Mouse (Mus musculus) ES-Bruce4 (cell line): ENCODE data around the gene Ermp1. TPM values are rescaled to one million over a fixed set of nuclear protein-coding genes. Genes with fewer than 3 reads are reported as not detected.

Experiments
- H3K27ac ChIP-seq: 2 replicates; pipeline ENCODE4 v1.5.1; 2012; ENCODE audit warnings: low read length, inconsistent platforms; ENCODE audit not compliant: insufficient read depth
- H3K27me3 ChIP-seq: 2 replicates; pipeline ENCODE4 v1.6.1; 2012; ENCODE audit warnings: mild to moderate bottlenecking, low read length, inconsistent platforms; ENCODE audit not compliant: control insufficient read depth, poor library complexity, insufficient read depth, severe bottlenecking
- H3K36me3 ChIP-seq: 2 replicates; pipeline ENCODE4 v1.6.1; 2012; ENCODE audit warnings: inconsistent platforms, mild to moderate bottlenecking, low read length, moderate library complexity; ENCODE audit not compliant: control insufficient read depth, poor library complexity, insufficient read depth, severe bottlenecking
- H3K4me1 ChIP-seq: one replicate; pipeline ENCODE4 v1.8.1; 2011; ENCODE audit warnings: low read length; ENCODE audit not compliant: control insufficient read depth, insufficient read depth
- H3K4me3 ChIP-seq: 2 replicates; pipeline ENCODE4 v1.5.1; 2011; ENCODE audit warnings: low read depth, mild to moderate bottlenecking, low read length
- H3K9ac ChIP-seq: 2 replicates; pipeline ENCODE4 v1.6.1; 2012; ENCODE audit warnings: low read depth, mild to moderate bottlenecking, inconsistent platforms; ENCODE audit not compliant: poor library complexity, severe bottlenecking
- H3K9me3 ChIP-seq: replicated peaks from 2 replicates; pipeline ENCODE4 v1.6.1; 2012; ENCODE audit warnings: mild to moderate bottlenecking, low read length, inconsistent platforms; ENCODE audit not compliant: control insufficient read depth, poor library complexity, insufficient read depth, severe bottlenecking
- CTCF ChIP-seq: IDR thresholded peaks from one replicate; pipeline ENCODE4 v1.8.1; 2011; ENCODE audit warnings: low read depth, low read length
- EP300 ChIP-seq: IDR thresholded peaks from 2 replicates; pipeline ENCODE4 v1.6.1; 2011; ENCODE audit warnings: low read depth, low read length; ENCODE audit not compliant: insufficient read depth
- POLR2A ChIP-seq: IDR thresholded peaks from one replicate; pipeline ENCODE4 v1.8.1; 2011; ENCODE audit warnings: low read length; ENCODE audit not compliant: insufficient read depth
- polyA plus RNA-seq: library from polyadenylated mRNA; stranded (reverse); fragments of >200 nt; gene quantifications from 2 replicates; pipeline ENCODE4 v1.2.4, GENCODE M21; 2011; ENCODE audit warnings: low read depth; ENCODE audit not compliant: missing spikeins, insufficient read depth, insufficient read length

Gene Ermp1
- polyA plus RNA-seq, 1 experiment: 67.9 TPM

DNA sequence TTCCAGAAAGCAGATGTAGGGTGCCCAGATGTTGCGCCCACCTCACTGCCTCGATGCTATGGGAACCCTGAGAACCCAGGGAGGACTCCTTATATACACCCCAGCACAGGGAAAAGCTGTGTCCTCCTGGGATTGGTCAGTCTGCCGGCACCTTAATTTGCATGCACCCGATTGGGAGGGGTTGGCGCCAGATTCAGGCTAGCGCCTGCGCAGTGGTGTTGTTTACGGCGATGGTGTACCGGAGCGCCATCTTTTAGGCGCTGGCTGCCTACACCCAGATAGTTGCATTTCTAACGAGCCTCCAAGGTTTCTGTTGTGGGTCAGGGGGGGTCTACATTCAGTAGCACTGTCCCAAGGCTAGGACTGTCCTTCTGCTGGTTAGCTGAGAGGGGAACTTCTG, 24.4 kb upstream of the Ermp1 start:
- H3K27me3 ChIP-seq: no peaks in the 10 kb centered on the region
- TF ChIP-seq EP300: no peak
- TF ChIP-seq POLR2A: no peak
- no peak for TF ChIP-seq CTCF
- H3K27ac ChIP-seq: no peak overlapping the region
- H3K9me3 ChIP-seq: no peaks in the 10 kb centered on the region
- H3K4me1 ChIP-seq: no peaks in the 10 kb centered on the region
- peak overlapping the region; percentile 63 for H3K4me3 ChIP-seq
- 0 out of 2 replicates have a peak overlapping the region, but pooled peaks have one; percentile 4 for H3K9ac ChIP-seq
- H3K36me3 ChIP-seq: no peaks in the 10 kb centered on the region

DNA sequence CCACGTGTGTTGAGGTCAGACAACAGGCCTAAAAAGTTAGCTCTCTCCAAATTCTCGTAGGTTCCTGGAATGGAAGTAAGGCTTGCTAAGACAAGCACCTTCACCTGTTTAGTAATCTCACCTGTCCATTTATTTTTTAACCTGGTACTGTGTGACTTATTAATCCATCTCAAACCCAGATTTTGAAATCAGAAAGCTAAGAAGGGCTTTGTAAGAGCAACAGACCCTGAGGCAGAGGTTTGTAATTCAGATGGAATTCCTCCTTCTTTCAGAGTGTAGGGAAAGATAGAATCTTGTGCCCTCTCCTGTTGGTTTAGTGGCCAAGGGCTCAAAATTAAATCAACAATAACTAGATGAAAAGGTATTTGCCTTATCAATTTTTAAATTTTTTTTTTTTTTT, 22.9 kb upstream of the Ermp1 start:
- Histone ChIP-seq H3K9ac (no peak overlapping the region), H3K27me3 (no peaks in the 10 kb centered on the region), H3K4me3 (no peak overlapping the region), H3K4me1 (no peaks in the 10 kb centered on the region), H3K27ac (no peak overlapping the region), H3K36me3 (no peaks in the 10 kb centered on the region), H3K9me3 (no peaks in the 10 kb centered on the region)
- TF ChIP-seq EP300 (no peak), CTCF (no peak), POLR2A (no peak)

DNA sequence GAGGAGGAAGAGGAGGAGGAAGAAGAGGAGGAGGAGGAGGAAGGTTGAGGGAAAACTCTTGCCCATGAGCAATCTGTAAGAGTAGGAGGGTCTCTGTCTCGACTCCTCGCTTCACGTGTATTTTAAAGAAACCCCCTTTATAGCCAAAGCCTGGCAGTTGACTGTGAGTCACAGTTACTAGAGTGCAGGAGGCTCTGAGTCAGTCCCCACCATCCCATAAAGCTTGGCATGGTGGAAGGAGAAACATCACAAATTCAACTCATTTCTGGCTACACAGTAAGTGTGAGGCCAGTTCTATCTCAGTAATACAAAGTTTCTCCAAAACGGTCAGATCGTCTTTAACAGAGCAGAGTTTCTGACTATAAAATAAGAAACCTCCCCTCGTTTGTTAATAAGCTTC, 22.0 kb upstream of the Ermp1 start:
- TF ChIP-seq CTCF: no peak
- TF ChIP-seq POLR2A: no peak
- TF ChIP-seq EP300: no peak
- no peaks in the 10 kb centered on the region for H3K36me3 ChIP-seq
- H3K9me3 ChIP-seq: no peaks in the 10 kb centered on the region
- no peak overlapping the region for H3K4me3 ChIP-seq
- no peak overlapping the region for H3K27ac ChIP-seq
- no peak overlapping the region for H3K9ac ChIP-seq
- H3K4me1 ChIP-seq: no peaks in the 10 kb centered on the region
- no peaks in the 10 kb centered on the region for H3K27me3 ChIP-seq

DNA sequence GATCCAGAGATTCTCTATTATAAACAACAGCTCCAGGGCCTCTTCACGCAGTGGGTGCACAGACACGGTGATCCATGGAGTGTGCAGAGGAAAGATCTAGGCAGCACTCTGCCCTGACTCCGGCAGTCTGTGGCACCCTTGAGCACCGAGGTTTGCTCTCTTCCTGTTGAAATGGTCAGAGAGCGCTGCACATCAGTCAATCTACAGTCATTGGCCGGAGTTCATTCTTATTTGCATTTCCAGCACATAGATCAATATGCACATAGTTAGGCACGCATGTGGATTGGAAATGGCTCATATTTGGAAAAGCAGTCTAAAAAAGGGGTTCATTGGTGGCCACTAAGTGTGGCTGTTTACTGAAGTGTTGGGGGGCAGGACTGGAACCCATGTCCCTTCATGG, 19.9 kb upstream of the Ermp1 start:
- TF ChIP-seq EP300 (no peak), POLR2A (no peak)
- Histone ChIP-seq H3K9ac (no peak overlapping the region), H3K4me1 (no peaks in the 10 kb centered on the region), H3K9me3 (no peaks in the 10 kb centered on the region), H3K4me3 (no peak overlapping the region), H3K27ac (no peak overlapping the region), H3K36me3 (no peaks in the 10 kb centered on the region), H3K27me3 (no peaks in the 10 kb centered on the region)

DNA sequence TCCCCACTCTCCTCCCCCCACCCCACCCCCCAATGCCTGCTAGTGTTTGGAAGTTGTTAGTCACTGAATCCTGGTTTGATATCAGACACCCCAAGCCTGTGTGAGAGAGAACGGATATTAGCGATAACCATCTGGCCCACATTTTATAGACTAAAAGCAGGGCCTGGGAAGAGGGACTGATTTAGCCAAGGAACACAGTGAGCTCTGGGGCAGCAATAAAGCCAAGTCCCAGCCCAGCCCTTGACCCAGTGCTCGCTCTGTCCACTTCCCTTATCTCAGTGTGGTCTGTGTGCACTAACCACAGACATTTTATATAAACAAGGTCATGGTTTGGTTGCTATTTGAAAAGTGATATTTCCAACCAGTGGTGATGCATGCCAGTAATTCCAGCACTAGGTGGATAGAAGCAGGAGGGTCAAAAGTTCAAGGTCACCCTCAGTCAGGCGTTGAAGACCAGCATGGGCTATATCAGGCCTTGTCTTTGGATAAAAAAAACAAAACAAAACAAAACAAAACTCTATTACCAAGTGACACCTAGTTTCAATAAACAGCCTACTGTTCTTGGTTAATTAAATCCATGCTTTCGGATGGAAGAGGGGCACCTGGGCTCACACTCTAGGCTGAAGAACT, 18.9 kb upstream of the Ermp1 start:
- H3K9me3 ChIP-seq: no peaks in the 10 kb centered on the region

DNA sequence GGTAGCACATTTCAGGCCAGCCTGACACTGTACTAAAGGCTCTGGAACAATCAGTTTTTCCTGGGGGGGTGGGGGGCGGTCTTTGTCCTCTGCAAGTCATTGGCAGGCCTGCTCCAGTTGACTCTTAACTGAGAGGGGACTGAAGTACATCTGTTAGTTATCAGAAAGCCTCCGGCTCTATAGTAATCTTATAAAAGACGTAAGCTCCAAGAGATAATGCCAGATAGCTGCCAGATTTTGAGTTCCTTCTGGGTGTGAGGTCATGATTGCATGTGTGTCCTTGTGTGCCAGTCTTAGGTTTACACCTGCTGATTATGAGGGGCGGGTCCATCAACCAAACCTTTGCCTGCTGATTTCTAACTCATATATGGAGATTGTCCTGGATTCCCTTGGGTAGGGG, 17.9 kb upstream of the Ermp1 start:
- TF ChIP-seq POLR2A: no peak
- no peak for TF ChIP-seq CTCF
- Histone ChIP-seq H3K27ac (no peak overlapping the region), H3K4me1 (no peaks in the 10 kb centered on the region), H3K36me3 (no peaks in the 10 kb centered on the region), H3K9ac (no peak overlapping the region), H3K9me3 (no peaks in the 10 kb centered on the region), H3K27me3 (no peaks in the 10 kb centered on the region), H3K4me3 (no peak overlapping the region)

More for the DNA sequence above, 18.9 kb upstream of the Ermp1 start:
- Histone ChIP-seq H3K27me3 (no peaks in the 10 kb centered on the region), H3K4me3 (no peak overlapping the region), H3K4me1 (no peaks in the 10 kb centered on the region), H3K9ac (no peak overlapping the region), H3K27ac (no peak overlapping the region), H3K36me3 (no peaks in the 10 kb centered on the region)
- TF ChIP-seq POLR2A (no peak), CTCF (no peak), EP300 (no peak)

DNA sequence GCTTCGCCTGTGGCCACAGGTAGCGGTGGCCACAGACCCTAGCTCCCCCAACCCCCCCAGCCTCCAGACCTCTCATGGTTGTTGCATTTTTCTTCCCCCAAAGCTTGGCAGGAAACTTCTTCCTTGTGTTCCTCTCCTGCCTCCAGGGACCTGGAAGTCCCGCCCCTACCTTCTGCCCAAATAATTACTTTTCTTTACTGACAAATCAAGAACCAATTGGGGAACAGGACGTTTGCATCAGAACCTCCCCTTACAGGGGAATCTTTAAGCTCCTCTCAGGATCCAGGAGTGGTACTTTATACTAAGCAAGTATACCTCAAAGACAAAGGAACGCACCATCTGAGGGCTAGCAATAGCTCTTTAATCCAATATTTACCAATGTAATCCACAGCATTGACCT, 16.7 kb upstream of the Ermp1 start:
- H3K9me3 ChIP-seq: no peaks in the 10 kb centered on the region
- peak overlapping the region; percentile 54 for H3K9ac ChIP-seq

More for the DNA sequence above, 16.7 kb upstream of the Ermp1 start:
- Histone ChIP-seq H3K36me3 (no peaks in the 10 kb centered on the region), H3K27ac (no peak overlapping the region), H3K4me3 (peak overlapping the region; percentile 63), H3K4me1 (no peaks in the 10 kb centered on the region), H3K27me3 (no peaks in the 10 kb centered on the region)
- TF ChIP-seq EP300 (no peak), POLR2A (no peak), CTCF (no peak)
